Mouse (Mus musculus) granulocyte monocyte progenitor cell, adult 5-6 weeks (primary cell): Measurements from ENCODE around the gene Cpz. TPM values are rescaled to one million over a fixed set of nuclear protein-coding genes. Genes with fewer than 3 reads are reported as not detected.

ENCODE experiments used
- ATAC-seq: replicated peaks from 2 replicates; pipeline ENCODE4 v1.8.0; 2016; ENCODE audit warnings: mild to moderate bottlenecking, moderate TSS enrichment, inconsistent platforms; ENCODE audit not compliant: poor library complexity, severe bottlenecking
- total RNA-seq, 2 experiments: library from RNA; stranded (forward) in 1 of 2; stranded (reverse) in 1 of 2; fragments of 200-712, 200-1000 nt in 1 of 2; fragments of >200 nt in 1 of 2; fragmentation: Nextera tagmentation in 1 of 2; gene quantifications; 2 replicates each; pipeline ENCODE4 v1.2.3; 2014 to 2017

Cpz gene
- total RNA-seq, 2 experiments from 2014 or later: not detected

DNA sequence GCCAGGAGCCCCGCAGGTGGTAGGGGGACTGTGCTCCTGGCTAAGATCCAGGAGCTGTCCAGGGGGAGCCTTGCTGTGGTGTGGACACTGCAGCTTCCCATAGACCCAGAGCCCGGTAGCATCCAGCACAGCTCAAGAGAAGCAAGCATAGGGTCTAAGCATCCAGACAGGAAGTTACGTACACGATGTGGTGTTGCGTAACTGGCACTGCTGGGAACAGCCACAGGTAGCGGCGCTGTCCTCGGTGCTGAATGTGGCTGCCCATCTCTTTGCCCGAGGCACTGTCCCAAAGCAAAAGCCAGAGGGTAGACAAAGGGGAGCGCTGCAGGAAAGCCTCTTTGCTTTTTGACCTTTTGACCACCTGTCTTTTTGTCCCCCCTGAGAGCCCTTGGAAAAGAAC lies 6.1 kb upstream of the Cpz start:
- peak; percentile 93 for ATAC-seq

DNA sequence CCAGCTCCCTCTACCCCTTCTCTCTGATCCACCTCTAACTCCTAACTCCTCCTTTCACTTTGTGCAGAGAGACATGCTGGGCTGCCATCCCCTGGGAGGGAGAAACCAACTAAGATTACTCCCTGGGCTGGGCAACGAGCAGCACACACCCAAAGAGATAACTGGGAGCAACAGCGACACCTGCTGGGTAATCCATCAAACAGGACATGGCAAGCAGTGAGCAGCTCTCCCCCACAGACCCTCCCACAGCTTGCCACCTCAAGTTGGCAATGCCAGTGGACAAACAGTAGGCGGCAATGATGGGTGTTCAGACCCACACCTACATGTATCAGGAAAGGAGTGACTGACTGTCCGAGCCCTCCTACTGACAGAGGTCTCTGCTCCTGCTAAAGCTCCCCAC lies 4.9 kb upstream of the Cpz start:
- peak; percentile 63 for ATAC-seq

DNA sequence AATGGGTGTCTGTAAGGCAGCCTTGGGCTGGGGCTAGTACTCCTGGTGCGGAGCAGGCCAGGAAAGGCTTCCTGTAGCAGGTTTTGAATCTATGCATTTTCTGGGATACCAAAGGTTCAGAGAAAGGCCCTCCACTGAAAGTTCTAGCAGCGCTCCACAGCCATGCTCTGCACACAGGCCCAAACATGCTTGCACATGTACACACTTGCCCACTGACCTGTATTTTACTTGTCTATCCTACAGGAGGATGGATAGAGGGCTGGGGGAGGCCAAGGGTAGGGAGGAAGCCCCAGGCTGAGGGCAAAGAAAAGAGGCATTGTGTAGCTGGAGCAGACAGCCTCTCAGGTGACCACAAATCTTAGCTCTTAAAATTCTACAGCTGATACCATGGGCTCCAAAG lies 1.1 kb downstream of the Cpz start:
- ATAC-seq: no peak

DNA sequence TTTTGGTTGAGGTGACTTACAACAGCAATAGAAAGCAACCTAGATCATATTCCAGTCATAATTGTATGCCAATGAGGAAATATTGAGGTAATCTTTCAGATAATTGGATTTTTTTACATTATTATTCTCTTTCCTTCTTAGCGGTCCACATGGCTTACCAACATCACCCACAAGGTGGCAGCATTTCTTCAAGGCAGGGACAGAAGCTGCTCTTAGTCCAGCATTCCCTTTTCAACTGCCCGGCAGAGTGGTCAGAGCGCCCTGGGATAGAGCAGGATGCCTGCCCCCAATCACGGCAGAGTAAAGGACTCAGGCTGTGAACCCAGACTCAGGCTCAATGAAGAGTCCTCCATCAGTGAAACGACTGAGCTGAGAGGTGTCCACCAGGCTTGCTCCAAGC lies 1.8 kb downstream of the Cpz start:
- peak; percentile 46; the same call in 1 of the 2 replicates for ATAC-seq

DNA sequence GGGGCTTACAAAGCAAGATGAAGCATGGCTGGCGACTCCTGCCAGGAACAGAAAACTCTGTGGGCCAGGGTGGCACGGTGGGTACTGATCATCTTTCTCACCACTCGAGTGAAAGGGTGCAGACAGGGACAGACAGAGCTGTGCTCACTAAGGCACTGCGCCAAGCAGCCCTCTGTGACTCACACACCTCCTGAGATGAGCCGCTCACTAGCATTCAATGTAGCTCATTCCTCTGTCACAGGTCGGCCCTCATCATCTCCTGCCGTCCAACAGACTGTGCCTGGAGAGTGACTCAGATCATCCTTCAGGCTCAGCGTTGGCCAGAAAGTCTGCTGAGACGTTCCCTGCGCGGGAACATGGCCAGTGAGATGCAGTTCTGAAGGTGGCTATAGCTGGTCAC lies 8.7 kb downstream of the Cpz start:
- no peak for ATAC-seq

DNA sequence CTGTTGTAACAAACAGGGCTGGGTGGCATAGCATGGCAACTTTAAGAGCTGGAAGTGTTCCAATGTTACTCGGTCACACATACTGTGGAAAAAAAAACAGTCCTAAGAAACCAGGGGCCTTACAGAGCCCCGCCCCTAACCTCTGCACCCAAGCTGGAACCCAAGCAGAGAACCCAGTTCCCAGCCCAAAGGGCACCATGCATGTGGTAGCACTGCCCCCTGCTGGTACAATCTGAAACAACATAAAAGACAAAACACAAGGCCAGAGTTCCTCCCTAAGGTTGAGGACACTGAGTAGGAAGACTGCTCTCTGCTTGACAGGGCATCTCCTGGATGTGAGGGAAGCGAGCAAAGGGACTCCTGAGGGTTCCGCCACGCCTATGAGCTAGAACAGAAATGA lies 14.9 kb downstream of the Cpz start:
- ATAC-seq: peak; percentile 65

DNA sequence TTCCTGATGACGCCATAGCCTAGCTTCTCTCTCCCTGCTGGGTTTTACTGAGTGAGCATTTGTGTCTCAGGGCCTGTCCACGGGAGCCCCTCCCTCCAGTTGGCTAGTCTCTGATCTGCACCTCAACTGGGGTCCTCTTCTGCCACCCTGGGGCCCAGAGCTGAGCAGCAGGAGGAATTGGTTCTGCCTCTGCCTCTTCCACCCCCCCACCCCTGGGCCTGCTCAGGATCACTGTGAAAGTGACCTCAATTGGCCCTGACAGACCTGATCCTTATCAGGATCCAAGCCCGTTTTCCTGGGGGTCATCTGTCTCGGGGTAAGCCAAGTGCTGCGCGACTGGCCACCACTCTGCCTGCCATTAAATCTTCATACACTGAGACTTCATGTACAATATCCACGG lies 20.5 kb downstream of the Cpz start:
- no peak for ATAC-seq

DNA sequence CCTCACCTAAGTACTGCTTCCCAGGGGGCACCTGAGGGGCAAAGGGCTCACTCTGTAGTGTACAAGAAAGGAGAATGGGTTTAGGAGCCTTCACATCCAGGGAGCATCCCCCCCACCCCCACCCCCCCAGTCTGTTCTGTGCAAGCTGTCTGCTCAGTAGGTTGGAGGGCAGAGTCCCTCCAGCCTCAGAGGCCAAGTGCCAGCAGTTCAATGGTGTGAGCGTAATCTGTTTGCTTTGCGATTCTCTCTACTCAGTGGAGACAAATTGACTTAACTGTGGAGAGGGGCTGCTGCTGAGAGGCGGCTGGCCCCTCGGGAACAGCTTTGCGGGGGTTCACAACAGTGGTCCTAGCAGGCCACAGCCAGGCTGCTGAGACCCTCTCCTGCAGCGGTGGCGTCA lies 28.2 kb downstream of the Cpz start:
- no peak for ATAC-seq

DNA sequence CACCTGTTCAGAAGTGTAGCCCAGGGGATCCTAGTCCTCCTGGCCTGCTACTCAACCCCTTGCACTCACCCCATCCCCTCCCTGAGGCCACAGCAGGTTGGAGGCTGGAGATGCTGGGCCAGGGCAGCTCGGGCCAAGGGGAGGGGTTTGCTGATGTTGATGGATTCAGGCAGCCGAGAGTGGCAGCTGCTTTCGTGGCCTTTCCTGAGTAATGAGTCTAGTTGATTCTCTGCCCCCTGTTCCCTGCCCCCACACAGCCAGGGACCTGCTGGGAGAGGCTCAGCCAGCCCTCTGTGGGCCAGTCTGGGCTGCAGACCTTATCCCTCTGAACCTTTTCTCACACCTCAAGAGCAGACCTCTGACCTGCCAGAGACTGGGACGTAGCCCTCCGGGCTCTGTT lies 29.5 kb downstream of the Cpz start:
- ATAC-seq: no peak

DNA sequence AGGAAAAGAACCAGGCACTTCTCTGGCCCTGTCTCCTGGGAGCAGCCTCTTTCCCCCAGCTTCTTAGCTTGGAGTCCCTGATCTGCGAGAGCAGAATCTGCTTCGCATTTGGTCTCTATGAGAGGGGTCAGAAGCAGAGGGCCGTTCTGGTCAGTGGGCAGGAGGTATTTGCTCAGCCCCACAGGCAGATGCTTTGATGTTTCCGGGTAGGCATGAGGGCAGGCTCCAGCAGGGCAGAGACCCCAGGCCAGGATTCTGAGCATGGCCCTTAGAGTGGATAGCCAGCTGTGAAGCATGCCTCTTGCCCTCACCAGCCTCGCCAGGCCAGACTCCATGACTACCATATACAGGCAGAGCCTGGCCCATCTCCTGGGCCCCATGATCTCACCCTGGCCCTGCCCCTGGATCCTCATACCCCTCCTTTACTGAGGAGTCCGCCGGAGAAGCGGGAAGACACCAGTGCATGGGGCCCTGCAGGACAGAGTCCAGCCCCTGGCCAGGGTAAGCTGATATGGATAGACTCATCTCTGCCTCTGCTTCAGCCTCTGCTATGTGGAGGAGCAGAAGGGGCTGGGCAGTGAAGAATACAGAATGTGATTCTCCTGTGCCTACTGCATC lies 30.6 kb downstream of the Cpz start:
- ATAC-seq: no peak

DNA sequence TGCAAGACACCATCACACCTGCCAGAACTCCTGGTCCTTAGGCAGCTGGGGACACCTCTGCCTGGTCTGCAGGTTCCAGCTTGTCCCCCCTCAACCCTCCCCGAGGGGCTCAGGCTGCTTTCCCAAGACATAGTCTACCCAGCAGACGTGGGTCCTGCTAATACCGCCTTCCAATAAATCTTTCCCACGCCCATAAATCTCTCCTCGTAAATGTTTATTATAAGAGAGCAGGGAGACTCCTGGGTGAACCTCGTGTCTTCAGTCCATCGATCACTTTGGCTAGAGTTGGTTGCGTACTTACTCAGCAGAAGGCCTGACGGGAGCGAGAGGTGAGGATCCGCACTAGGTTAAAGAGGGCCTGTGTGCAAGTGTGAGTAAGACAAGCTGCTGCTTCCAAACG lies 31.7 kb downstream of the Cpz start:
- no peak for ATAC-seq

DNA sequence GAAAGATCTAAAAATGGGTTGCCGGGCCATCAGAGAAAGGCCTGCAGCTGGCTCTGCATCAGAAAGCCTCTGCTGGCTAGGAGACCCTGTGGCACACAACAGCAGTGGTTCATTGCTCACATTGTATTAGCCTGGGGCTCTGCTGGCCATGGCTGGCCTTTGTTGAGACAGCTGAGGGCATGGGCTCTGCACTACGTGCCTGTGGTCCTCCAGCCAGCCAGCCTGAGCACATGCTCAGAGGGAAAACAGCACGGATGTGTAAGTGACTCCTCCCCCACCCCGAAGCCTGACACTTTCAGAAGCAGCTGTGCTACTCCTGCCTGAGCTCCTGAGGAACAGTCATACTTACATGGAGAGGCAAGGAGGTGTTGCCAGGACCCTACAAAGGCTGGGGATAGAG lies 46.0 kb downstream of the Cpz start:
- no peak for ATAC-seq

DNA sequence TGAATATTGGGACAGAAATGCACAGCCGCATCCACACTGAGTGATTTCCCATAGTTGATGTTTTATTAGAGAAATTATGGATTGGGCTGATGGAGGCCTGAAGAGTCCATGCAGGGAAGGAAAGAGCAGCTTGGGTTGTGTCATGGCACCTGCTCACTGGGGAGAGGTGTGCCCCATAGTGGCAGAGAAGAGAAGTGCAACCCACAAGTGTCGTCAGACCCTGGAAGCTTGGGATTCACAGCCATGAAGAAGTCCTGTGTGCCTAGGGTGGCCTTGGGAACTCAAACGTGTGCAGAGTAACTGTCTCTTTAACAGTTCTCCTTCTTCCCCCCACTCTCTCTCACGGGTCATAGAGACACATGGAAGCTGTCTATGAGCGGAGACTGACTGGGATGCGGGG lies 50.3 kb downstream of the Cpz start:
- ATAC-seq: peak; percentile 20; the same call in 1 of the 2 replicates

DNA sequence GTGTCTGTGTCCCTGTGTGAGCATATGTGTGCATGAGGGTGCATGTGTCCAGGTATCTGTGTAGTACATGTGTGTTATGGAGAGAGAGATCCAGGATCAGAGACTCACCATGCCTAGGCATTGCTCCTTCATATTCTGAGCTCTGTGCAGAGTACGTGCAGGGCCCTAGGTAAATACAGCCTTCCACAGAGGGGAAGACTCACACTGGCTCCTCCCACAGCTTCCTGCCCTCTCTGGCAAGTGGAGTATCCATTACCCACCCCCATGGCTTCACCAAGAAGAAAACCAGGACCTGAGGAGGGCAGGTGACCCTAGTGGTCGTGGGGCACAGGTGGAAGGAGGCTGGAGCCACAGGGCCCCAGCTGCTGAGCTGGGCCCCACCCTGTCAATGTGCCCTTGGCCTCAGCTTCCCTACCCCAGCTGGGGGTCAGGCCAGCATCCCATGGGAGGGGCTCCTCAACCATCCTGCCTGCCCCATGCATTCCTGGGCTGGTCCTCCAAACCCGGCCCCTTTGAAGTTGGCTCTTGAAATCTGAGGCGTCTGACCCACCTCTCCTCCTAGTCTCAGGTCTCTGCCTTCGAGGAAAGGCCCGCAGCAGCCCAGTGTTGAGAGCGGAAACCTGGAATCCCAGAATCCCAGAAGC lies 54.5 kb downstream of the Cpz start:
- ATAC-seq: no peak

DNA sequence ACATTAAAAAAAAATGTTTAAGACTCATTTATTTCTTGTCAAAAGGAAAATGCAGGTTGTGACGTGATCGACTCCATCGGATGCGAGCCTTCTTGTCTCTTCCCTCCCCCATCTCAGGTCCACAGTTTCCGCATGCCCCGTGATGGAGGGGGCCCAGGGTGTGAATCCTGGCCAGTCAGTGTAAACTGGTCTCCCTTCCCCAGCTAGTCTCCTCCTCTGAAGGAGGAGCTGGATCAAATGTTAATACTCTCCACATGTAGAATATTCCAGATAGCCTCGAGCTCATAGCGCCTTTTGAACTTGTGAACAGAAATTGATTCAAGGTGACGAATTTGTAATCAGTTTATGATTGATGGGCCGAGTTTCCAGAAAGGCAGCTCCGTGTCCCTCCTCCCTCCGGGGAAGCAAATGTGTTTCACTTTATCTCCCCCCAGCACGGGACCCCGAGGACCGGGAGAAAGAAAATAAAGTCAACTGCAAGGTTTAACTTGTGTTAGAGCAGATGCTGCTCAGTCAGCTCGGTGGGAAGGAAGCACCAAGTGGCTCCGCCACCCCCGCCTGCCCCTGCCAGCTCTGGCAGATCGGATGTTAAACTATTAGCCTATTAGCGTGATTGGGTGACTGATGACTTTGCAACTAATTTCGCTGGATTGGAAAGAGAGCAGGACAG lies 59.4 kb downstream of the Cpz start:
- ATAC-seq: no peak

DNA sequence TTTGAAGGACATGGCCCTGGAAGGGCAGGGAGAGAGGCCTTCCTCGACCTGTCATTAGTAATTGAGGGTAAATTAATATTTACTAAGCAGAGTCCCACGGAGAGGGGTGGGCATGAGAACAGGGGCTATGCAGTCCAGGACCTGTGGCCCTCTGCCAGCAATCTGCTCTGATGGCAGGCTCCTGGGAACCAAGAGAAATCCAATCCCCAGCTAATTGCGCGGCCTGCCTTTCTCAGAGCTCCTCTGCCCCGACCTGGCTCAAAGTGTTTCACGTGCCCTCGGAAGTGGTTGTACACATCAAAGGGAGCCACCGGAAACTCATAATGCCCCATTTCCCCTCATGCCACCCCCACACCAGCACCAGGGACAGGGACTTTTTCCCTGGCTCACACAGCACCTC lies 63.4 kb downstream of the Cpz start:
- ATAC-seq: no peak

DNA sequence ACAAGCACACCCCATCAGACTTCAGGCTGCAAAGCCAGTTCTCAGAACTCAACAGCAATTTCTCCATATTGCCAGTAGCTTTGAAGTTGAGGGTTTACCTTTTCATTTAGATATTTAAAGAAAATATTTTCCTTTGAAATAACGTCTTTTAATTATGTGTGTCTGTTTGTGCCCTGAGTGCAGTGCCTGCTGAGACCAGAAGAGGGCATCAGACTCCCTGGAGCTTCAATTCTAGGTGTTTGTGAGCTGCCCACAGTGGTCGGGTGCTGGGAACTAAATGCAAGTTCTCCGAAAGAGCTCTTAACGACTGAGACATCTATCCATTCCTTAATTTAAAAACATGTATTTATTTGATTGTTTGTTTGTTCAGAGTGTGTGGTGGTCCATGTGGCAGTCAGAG lies 65.7 kb downstream of the Cpz start:
- no peak for ATAC-seq

DNA sequence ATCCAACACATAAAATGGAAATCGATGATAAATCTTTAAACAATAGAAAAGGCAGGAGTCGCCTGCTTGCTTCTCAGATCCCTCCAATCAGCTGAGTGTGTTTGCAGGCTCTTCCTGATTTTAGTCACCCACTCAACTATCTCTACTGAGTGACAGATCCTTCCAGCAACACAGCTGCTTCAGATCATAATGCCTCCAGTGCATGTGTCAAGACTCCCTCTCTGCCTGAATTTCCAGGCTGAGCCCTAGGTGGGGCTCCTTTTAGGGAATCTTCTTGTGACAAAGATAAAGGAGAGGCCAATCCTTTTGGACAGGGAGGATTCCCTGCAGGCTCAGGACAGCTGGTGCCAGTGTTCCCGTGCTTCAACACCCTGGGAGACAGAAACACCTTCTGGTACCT lies 67.2 kb downstream of the Cpz start:
- ATAC-seq: no peak

DNA sequence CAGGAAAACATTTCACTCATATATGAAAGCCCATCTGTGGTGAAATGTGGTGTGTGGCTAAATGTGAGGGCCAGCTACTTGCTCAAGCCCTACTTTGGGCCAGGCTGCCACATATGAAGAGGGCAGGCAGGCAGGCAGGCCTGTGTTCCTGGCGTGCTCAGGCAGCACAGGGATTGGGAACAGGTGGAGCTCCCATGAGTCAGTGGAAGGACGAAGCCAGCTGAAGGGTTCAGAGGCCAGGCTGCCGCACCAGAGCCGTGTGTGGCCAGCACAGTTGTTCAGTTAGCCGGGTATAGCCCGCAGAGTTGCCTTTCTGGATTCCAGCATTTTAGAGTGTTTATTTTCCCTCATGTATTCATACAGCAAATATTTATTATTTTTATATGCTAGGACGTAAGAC lies 68.1 kb downstream of the Cpz start:
- no peak for ATAC-seq

DNA sequence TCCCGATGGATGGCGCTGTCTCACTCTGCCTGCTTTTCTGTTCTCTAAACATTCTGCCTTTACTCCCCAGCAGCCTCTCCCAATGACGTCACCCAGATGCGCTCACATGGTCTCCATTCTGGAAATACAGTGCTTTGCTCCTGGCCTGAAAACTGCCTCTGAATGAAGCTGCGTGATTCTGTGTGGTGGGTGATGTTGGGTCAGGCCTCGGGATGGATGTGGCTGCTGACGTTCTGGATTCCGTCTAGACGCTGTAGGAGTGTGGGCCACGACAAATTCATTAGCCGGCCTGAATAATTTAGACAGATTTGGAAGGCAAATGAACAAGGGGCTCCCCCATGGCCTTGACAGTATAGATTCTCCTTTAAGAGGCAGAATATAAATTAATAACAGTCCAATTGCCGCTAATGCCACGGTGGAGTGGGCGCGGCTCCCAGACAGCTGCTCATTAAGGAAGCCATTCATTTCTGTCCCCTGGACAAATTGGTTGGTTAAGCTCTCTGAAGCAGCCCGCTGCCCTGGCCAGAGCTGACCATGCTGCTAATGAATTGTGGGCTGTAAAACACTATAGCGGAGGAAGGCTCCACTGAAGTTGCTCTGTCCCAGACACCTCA lies 71.2 kb downstream of the Cpz start:
- ATAC-seq: no peak
